Mouse (Mus musculus) adrenal gland, adult 8-10 months (tissue): ENCODE results near the gene Stambpl1. TPM values are rescaled to one million over a fixed set of nuclear protein-coding genes. Genes with fewer than 3 reads are reported as not detected.
A peak's percentile ranks its signal among the peaks of the same experiment; 100 is the strongest.
"Not testable (repeated sequence)": the region's sequence is repeated elsewhere in the genome, so short reads cannot be mapped to it uniquely, and the experiment has no call there.

Source experiments
- DNase-seq: peaks from one replicate; pipeline ENCODE4 v3.0.0; 2022
- total RNA-seq, 4 experiments: library from RNA; stranded (reverse); gene quantifications; 2 replicates each; pipeline ENCODE4 v1.2.4; 2022

Gene Stambpl1
- total RNA-seq, 4 experiments from 2014 or later = 6.3 to 8.1 (median 7.1) TPM

DNA sequence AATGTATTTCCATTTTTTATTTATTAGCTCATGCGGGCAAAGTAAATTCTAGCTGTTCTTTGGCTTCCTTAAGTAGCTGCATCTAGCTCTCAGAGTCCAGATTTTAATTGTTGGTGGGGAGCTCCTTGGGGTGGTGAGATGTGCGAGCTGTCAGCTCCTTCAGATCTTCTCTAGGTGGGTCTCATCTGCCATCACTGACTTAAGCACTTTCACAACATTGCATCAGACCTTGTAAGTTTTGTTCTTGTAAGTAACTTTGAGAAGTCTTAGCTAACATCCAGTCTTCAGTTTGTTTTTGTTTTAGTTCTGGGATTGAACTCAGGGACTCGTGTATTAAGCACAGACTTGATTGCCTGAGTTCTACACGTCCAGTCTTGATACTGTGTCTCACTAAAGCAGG is 6.9 kb downstream of the Stambpl1 start:
- DNase-seq = no peak

GRCm38 (mm10) chr19:34199488-34199887 is 7.5 kb downstream of the Stambpl1 start:
- DNase-seq = no peak

DNA sequence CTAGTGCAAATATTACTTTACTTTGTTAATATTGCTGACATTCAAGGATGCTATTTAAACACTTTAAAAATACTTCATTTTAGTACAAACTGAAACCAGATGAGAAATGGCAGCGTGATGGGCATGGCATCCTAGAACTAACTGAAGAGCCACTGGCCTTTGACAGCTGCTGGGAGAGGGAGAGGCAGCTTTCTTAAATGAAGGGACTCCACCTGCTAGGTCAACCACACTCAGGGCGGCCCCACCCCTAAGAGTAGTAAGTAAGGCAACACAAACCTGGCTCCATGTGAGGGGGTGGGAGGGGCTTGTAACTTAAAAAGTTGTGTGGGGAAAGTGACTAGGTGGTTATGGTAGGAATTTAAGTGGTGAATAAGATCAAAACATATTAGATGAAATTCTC is 10.6 kb downstream of the Stambpl1 start:
- DNase-seq = no peak

DNA sequence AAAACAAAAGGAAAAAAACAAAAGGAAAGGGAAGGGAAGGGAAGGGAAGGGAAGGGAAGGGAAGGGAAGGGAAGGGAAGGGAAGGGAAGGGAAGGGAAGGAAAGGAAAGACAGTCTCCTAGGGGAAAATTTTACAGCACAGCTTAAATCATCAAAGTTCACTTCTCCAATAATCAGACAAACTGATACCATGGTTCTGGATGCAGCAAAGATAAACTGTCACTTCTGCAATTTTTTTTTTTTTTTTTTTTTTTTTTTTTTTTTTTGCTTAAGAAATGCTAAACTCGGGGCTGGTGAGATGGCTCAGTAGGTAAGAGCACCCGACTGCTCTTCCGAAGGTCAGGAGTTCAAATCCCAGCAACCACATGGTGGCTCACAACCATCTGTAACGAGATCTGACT is 14.1 kb downstream of the Stambpl1 start:
- not testable (repeated sequence) for DNase-seq

DNA sequence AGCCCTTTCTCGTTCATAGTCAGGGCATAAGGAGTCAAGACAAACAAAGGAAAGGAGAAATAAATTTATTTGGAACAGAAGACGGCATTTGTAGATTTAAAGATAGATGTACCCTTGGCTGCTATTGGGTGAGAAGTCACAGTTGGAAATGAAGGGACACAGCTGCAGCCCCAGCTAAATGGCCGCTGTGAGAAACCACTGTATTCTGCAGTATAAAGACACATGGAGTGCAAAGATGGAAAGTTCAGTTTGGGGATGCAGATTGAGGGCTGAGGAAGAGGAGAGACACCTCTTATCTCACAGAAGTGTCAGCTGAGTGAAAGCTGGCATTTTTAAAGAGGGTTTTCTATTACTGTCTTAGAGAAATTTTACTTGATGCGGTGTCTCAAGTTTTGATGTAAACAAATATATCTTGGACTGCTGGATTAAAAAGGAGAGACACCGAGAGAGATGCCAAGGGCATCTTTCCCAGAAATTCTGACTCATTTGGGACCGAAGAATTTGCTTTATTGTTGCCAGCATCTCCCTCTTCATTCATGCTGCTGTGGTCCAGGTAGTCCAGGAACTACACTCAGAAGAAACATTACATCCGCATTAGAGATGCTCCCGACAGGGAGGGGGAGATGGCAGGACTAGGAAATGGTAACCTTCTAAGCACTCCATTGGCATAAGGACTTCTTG is 14.9 kb downstream of the Stambpl1 start:
- no peak for DNase-seq

GRCm38 (mm10) chr19:34209031-34209430 is 17.0 kb downstream of the Stambpl1 start:
- DNase-seq = no peak

DNA sequence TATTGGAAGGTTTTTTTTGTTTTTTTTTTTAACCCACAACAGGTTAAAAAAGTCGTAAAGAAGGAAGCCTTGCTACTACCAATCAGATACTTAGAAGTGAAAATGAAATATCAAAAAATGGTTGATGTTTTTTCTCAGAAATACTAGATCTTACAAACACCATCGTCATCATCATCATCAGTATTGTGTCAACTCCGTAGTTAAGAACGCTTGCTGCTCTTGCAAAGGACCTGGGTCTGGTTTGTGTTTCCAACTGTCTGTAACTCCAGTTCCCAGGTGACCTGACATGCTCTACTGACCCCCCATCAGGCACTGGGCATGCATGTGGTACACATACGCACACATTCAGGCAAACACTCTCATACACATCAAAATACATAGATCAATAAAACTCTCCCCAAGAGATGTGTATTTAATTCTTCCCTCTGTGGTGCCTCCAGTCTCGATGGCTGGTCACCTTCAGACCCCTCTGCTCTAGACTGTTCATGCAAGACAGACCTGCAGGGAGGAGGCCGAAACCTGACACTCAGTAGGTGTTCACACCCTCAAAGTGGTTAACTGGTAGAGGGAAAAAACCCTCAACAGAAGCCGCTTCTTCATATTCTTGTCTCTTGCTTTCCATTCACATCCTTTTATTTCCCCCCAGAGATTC is 18.0 kb downstream of the Stambpl1 start:
- no peak for DNase-seq

GRCm38 (mm10) chr19:34210841-34211240 is 18.8 kb downstream of the Stambpl1 start:
- no peak for DNase-seq

GRCm38 (mm10) chr19:34212489-34213250 is 20.6 kb downstream of the Stambpl1 start:
- DNase-seq = no peak

DNA sequence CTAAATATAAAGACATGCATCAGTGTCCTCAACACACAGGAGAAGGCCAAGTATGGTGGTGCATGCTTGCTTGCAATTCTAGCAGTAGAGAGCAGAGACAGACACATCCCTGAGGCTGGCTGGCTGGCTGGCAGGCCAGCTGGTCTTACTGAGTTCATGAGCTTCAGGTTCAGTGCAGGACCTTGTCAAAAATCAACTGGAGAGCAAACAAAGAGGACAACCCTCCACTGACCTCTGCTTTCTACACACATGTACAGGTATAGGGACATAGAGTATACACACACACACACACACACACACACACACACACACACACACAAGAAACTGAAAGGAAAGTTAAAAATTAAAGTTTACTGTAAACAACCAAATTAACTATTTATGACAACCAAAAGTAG is 21.2 kb downstream of the Stambpl1 start:
- DNase-seq = no peak

GRCm38 (mm10) chr19:34214136-34214535 is 22.1 kb downstream of the Stambpl1 start:
- no peak for DNase-seq

DNA sequence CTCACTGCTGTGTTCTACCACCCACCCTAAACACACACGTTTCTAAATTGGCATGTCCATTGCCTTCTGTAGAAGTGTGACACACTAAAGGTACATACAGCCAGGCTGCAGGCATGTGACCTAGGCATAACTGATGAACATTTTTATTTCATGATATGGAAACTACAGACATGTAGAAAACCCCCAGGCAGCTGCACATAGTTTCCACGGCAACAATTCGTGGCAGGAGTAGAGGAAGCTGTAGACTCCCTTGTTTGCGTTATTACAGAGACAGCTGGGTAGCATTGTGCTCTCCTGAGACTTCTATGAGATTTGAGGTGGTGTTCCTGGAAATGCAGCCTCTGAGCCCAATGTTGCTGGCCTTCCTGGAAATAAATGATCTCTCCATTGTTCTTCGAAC is 24.9 kb downstream of the Stambpl1 start:
- no peak for DNase-seq

- no peak for DNase-seq
These were observed 25.7 kb downstream of the Stambpl1 start for GRCm38 (mm10) chr19:34217761-34218160.

GRCm38 (mm10) chr19:34219260-34219968 is 27.4 kb downstream of the Stambpl1 start:
- DNase-seq = no peak

GRCm38 (mm10) chr19:34220732-34221380 is 28.8 kb downstream of the Stambpl1 start:
- no peak for DNase-seq

- DNase-seq = no peak
These were observed 30.8 kb downstream of the Stambpl1 start for GRCm38 (mm10) chr19:34222805-34223204.

GRCm38 (mm10) chr19:34231596-34231995 is 39.6 kb downstream of the Stambpl1 start:
- DNase-seq = no peak

- no peak for DNase-seq
These were observed 40.3 kb downstream of the Stambpl1 start for GRCm38 (mm10) chr19:34232326-34232725.

- peak; percentile 24 for DNase-seq
These were observed 41.9 kb downstream of the Stambpl1 start for GRCm38 (mm10) chr19:34233944-34234343.

DNA sequence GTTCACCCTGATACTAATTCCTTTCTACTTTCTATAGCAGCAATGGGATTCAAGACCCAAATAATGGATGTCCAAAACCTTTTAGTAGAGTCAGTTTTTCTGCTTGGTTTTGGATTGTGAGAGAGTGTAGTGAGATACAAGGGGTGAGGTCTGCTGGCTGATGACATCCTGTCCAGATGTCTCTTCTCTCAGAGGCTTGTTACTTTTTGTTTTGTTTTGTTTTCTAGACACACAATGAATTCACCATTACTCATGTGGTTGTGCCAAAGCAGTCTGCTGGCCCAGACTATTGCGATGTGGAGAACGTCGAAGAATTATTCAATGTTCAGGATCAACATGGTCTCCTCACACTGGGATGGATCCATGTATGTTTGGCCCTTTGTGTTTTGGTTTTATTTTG is 44.0 kb downstream of the Stambpl1 start:
- no peak for DNase-seq

- no peak for DNase-seq
These were observed 45.7 kb downstream of the Stambpl1 start for GRCm38 (mm10) chr19:34237746-34238145.

- no peak for DNase-seq
These were observed 48.4 kb downstream of the Stambpl1 start for GRCm38 (mm10) chr19:34240273-34241039.
